Mouse (Mus musculus): Measurements from ENCODE around the gene Gabpb1. TPM values are rescaled to one million over a fixed set of nuclear protein-coding genes. Genes with fewer than 3 reads are reported as not detected.

Gabpb1 gene
- polyA plus RNA-seq, 1 experiment from 2014 or later: 58.1 TPM

- H3K36me3 ChIP-seq: no peaks in the 10 kb centered on the region
- no peaks in the 10 kb centered on the region for H3K27me3 ChIP-seq
- H3K4me3 ChIP-seq: no peak overlapping the region
- ATAC-seq (replicated peaks): no peak
- H3K4me1 ChIP-seq: no peaks in the 10 kb centered on the region
- no peak overlapping the region for H3K27ac ChIP-seq (replicated peaks)
- no peak overlapping the region for H3K4me2 ChIP-seq (replicated peaks)
- H3K9me3 ChIP-seq: no peaks in the 10 kb centered on the region
- WGBS: 92% methylated on average over 14 of the region's 14 CpGs
- no peak overlapping the region for H3K9ac ChIP-seq (replicated peaks)
Measured at GRCm38 (mm10) chr2:126601918-126602600, 74.1 kb downstream of the Gabpb1 start.

- no peak overlapping the region for H3K4me3 ChIP-seq
- no peaks in the 10 kb centered on the region for H3K36me3 ChIP-seq
- H3K9ac ChIP-seq (replicated peaks): no peak overlapping the region
- no peaks in the 10 kb centered on the region for H3K27me3 ChIP-seq
- no peak overlapping the region for H3K4me2 ChIP-seq (replicated peaks)
- ATAC-seq (replicated peaks): no peak
- no peak overlapping the region for H3K27ac ChIP-seq (replicated peaks)
- 82% methylated on average over 14 of the region's 14 CpGs for WGBS
- no peaks in the 10 kb centered on the region for H3K9me3 ChIP-seq
- no peaks in the 10 kb centered on the region for H3K4me1 ChIP-seq
Measured at GRCm38 (mm10) chr2:126600533-126600932, 75.6 kb downstream of the Gabpb1 start.

- Histone ChIP-seq H3K9me3 (no peaks in the 10 kb centered on the region), H3K4me1 (peaks cover 3% of the 10 kb centered on the region; the same call in 1 of the 2 replicates), H3K27me3 (no peaks in the 10 kb centered on the region), H3K4me2 (replicated peaks) (no peak overlapping the region), H3K36me3 (no peaks in the 10 kb centered on the region), H3K9ac (replicated peaks) (no peak overlapping the region), H3K27ac (replicated peaks) (no peak overlapping the region), H3K4me3 (no peak overlapping the region)
- 0 out of 2 replicates have a peak, but pooled peaks have one; percentile 43 for ATAC-seq (replicated peaks)
- 26% methylated on average over 3 of the region's 3 CpGs for WGBS
Measured at GRCm38 (mm10) chr2:126599005-126599404, 77.1 kb downstream of the Gabpb1 start.

DNA sequence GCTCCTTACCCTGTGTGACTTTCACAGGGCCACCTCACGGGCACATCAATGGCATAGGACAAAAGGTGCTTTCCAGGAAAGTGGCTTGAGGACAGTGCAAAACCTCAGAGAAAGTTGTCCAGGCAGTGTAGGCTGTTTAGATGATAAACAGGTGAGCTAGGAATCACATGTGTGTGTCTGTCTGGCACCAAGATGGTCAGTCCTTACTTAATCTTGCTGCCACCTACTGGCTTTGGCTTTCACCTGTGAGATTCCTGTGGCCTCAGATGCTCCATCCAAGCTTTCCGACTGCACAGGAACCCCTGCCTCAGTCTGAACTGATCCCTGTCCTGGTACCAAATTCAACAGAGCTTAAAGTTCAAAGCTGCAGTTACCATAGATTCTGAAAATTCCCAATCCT is 77.8 kb downstream of the Gabpb1 start:
- Histone ChIP-seq H3K4me2 (replicated peaks) (no peak overlapping the region), H3K27me3 (no peaks in the 10 kb centered on the region), H3K9me3 (no peaks in the 10 kb centered on the region), H3K9ac (replicated peaks) (no peak overlapping the region), H3K27ac (replicated peaks) (no peak overlapping the region), H3K4me1 (peaks cover 5% of the 10 kb centered on the region; the same call in 1 of the 2 replicates), H3K4me3 (no peak overlapping the region), H3K36me3 (no peaks in the 10 kb centered on the region)
- no peak for ATAC-seq (replicated peaks)
- WGBS: 47% methylated on average over 2 of the region's 2 CpGs

DNA sequence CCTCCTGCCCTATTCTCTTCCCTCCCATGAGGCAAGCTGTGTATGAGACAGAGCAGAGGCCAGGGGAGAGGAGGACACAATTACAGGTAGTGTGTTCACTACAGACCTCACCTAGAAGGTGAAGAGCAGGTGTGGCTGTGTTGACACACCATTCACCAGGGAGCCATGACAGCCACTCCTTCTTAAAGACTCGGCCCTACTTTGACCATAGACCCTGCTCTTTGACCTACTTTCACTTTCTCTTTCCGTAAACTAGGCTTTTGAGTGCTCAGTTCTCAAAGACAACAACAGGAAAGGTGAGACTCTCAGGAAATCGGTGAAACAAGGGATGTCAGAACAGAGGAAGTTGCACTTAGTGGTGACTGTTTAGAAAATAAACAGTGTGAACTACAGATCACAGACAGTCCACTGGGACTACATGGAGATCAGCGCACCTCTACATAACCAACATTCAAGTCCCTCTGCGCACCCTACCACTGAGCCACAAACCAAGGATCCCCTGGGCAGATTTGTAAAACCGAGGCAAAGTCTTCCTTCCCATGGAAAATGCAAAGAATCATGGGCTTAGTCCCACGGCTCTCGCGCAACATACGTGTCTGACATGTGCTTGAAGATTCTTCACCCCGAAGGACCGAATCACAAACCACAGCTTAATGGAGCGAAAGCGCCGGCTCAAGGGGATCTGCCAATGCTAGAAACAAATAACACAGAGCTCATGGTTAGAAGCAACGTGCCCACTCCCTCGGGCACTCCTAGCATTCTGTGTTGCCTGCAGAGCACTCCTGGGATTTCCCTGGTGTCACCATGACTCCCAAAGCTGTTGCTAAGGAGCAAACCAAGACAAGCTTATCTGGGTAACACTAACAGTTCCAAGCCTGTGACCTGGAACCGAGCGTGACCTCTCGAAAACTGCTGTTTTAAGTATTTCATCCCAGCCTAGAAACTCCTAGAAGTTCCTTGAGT is 78.6 kb downstream of the Gabpb1 start:
- Histone ChIP-seq H3K27ac (replicated peaks) (no peak overlapping the region), H3K4me1 (peaks cover 5% of the 10 kb centered on the region; the same call in 1 of the 2 replicates), H3K36me3 (no peaks in the 10 kb centered on the region), H3K27me3 (no peaks in the 10 kb centered on the region), H3K4me2 (replicated peaks) (no peak overlapping the region), H3K9me3 (no peaks in the 10 kb centered on the region), H3K9ac (replicated peaks) (no peak overlapping the region), H3K4me3 (no peak overlapping the region)
- 86% methylated on average over 20 of the region's 20 CpGs for WGBS
- no peak for ATAC-seq (replicated peaks)

DNA sequence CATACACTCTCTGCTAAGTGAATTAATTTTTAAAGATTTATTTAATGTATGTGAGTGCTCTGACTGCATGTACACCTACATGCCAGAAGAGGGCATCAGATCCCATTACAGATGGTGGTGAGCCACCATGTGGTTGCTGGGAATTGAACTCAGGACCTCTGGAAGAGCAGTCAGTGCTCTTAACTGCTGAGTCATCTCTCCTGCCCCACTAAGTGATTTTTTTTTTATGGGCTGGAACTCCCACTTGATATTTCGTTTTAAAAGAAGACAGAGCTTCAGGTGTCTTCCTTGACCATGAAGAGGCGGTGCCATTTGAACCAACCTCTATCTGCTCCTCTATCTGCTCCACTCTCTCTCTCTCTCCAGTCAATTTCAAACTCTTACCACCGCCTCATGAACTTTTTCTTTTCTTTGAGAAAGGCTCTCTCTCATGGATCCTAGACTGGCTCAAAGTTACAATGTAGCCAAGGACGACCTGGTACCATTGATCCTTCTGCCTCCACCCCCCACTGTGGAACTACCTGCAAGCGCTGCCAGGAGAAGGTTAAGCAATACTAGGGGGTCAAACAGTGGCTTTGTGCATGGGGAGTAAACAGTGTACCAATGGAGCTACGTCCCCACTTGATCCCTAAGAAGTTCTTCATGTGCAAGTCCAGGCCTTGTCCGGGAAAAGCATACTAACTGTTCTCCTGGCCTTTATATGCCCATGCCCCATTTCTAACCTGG is 79.6 kb downstream of the Gabpb1 start:
- Histone ChIP-seq H3K27ac (replicated peaks) (no peak overlapping the region), H3K4me1 (peaks cover 5% of the 10 kb centered on the region; the same call in 1 of the 2 replicates)
- WGBS: 89% methylated on average over 7 of the region's 7 CpGs

GRCm38 (mm10) chr2:126593831-126594610 is 82.1 kb downstream of the Gabpb1 start:
- 33% methylated on average over 26 of the region's 26 CpGs for WGBS

More for the DNA sequence above, 79.6 kb downstream of the Gabpb1 start:
- no peak overlapping the region for H3K9ac ChIP-seq (replicated peaks)
- H3K27me3 ChIP-seq: no peaks in the 10 kb centered on the region
- no peak overlapping the region for H3K4me3 ChIP-seq
- H3K36me3 ChIP-seq: no peaks in the 10 kb centered on the region
- ATAC-seq (replicated peaks): no peak
- H3K9me3 ChIP-seq: no peaks in the 10 kb centered on the region
- no peak overlapping the region for H3K4me2 ChIP-seq (replicated peaks)

DNA sequence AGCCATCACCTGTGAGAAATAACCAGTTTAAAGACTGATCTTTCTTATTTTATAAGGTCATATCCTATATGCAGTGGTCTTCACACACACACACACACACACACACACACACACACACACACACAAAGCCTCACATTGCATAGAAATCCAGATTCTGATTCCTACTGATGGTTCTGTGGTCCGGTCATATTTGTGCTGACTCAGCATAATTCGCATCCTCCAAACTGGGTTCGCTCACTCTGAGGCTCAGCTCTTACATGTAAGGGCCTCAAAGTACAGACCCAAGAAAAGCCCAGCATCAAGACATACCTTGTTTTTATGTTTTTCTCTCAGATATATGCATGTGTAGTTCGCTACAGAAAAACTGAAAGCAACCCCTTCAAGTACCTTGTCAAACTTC is 84.8 kb downstream of the Gabpb1 start:
- ATAC-seq (replicated peaks): no peak
- peaks cover 5% of the 10 kb centered on the region; the same call in 1 of the 2 replicates for H3K4me1 ChIP-seq
- H3K27ac ChIP-seq (replicated peaks): no peak overlapping the region
- H3K4me2 ChIP-seq (replicated peaks): no peak overlapping the region
- 91% methylated on average over 4 of the region's 4 CpGs for WGBS
- no peaks in the 10 kb centered on the region for H3K27me3 ChIP-seq
- H3K36me3 ChIP-seq: no peaks in the 10 kb centered on the region
- H3K9me3 ChIP-seq: no peaks in the 10 kb centered on the region
- no peak overlapping the region for H3K4me3 ChIP-seq
- no peak overlapping the region for H3K9ac ChIP-seq (replicated peaks)

More at GRCm38 (mm10) chr2:126593831-126594610, 82.1 kb downstream of the Gabpb1 start:
- Histone ChIP-seq H3K36me3 (no peaks in the 10 kb centered on the region), H3K4me1 (peaks cover 5% of the 10 kb centered on the region; the same call in 1 of the 2 replicates), H3K4me3 (peak overlapping the region; percentile 25), H3K27me3 (no peaks in the 10 kb centered on the region), H3K9ac (replicated peaks) (peak overlapping the region; percentile 22; the same call in 1 of the 2 replicates), H3K4me2 (replicated peaks) (peak overlapping the region; percentile 46), H3K9me3 (no peaks in the 10 kb centered on the region), H3K27ac (replicated peaks) (no peak overlapping the region)
- peak; percentile 64; the same call in 1 of the 2 replicates for ATAC-seq (replicated peaks)

GRCm38 (mm10) chr2:126587468-126587867 is 88.7 kb downstream of the Gabpb1 start:
- Histone ChIP-seq H3K9ac (replicated peaks) (no peak overlapping the region), H3K27me3 (no peaks in the 10 kb centered on the region), H3K27ac (replicated peaks) (no peak overlapping the region), H3K9me3 (no peaks in the 10 kb centered on the region), H3K4me3 (no peak overlapping the region), H3K4me1 (no peaks in the 10 kb centered on the region), H3K36me3 (no peaks in the 10 kb centered on the region), H3K4me2 (replicated peaks) (no peak overlapping the region)
- 98% methylated on average over 3 of the region's 3 CpGs for WGBS
- no peak for ATAC-seq (replicated peaks)

DNA sequence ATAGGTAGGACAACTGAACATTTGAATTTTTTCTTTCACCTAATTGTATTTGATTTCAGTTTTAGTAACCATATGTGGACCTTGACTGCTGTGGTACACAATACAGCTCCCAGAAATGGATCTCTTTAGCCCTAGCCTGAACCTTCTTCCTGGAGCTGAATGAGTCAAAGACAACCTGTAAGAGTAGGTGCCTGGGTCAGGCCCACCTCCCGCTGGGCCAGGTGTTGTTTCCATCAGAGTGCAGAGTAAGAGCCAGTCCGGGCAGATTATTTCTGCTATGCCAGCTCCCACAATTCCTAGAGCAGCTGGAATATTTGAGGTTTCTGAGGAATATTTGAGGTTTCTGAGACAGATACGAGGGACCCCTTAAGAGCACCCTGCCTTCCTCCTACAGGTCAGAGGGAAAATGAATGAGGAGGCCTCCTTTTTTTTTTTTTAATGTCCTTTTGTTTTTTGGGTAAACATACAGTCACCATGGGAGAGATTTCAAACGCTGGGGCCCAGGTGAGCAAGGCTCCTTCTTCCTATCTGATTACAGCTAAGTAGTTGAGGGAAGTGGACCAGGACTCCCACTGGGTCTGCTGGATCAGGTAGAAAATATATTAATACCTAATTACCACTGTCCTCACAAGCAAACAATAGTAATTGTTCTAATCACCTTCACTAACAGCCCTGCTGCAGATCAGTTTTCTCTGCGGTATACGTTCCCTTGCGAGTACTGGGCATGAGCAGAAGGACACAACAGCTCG is 91.3 kb downstream of the Gabpb1 start:
- Histone ChIP-seq H3K36me3 (no peaks in the 10 kb centered on the region), H3K9me3 (no peaks in the 10 kb centered on the region), H3K27ac (replicated peaks) (no peak overlapping the region), H3K4me2 (replicated peaks) (no peak overlapping the region), H3K4me3 (no peak overlapping the region), H3K4me1 (no peaks in the 10 kb centered on the region), H3K27me3 (no peaks in the 10 kb centered on the region), H3K9ac (replicated peaks) (no peak overlapping the region)
- ATAC-seq (replicated peaks): no peak
- WGBS: 83% methylated on average over 8 of the region's 8 CpGs

DNA sequence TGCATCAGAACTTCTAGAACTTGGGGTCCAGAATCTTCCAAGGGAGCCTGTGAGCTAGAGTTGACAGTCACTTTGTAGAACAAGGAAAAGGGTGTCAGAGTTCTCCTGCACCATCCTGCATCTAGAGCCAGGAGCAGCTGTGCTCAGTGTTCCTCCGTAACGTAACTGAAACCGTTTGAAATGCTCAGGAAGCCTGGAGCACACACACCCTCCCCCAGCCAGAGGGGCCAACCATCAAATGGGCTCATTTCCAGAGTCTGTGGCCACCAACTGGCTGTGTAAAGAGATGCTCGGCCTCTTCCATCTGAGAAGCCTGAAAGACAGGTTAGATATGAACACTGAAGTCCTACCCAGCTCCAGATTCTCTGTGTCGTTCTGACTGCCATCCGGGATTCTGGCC is 92.2 kb downstream of the Gabpb1 start:
- Histone ChIP-seq H3K9ac (replicated peaks) (no peak overlapping the region), H3K27ac (replicated peaks) (no peak overlapping the region), H3K4me2 (replicated peaks) (no peak overlapping the region), H3K27me3 (no peaks in the 10 kb centered on the region), H3K4me1 (no peaks in the 10 kb centered on the region), H3K9me3 (no peaks in the 10 kb centered on the region), H3K4me3 (no peak overlapping the region), H3K36me3 (no peaks in the 10 kb centered on the region)
- no peak for ATAC-seq (replicated peaks)
- 84% methylated on average over 6 of the region's 6 CpGs for WGBS
